Mouse (Mus musculus): ENCODE measurements around the gene Cfap36.

The Cfap36 gene

DNA sequence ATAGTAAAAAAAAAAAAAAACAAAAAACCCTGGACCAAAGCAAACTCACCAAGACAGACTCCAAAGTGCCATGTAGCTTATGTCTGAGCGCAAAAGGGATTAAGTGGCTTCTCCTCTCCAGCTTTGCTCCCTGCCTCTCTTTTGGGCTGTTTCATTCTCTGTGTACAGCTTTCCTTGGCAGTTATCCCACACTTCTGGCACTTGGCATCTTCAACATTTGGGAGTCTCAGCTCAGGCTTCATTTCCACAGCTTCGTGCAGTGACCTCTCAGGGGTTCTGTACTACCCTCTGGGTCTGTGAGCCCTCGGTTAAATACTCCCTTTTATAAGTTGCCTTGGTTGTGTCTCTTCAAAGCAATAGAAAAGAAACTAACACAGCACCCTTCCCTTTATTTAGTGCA lies 66.6 kb downstream of the Cfap36 start:
- DNase-seq (ENCODE audit: low spot score in 2 of 2), result peak in 1 of 2 experiments; percentile 13

GRCm38 (mm10) chr11:29179319-29179718 lies 67.9 kb downstream of the Cfap36 start:
- DNase-seq (ENCODE audit: low spot score in 2 of 2), result no peak

DNA sequence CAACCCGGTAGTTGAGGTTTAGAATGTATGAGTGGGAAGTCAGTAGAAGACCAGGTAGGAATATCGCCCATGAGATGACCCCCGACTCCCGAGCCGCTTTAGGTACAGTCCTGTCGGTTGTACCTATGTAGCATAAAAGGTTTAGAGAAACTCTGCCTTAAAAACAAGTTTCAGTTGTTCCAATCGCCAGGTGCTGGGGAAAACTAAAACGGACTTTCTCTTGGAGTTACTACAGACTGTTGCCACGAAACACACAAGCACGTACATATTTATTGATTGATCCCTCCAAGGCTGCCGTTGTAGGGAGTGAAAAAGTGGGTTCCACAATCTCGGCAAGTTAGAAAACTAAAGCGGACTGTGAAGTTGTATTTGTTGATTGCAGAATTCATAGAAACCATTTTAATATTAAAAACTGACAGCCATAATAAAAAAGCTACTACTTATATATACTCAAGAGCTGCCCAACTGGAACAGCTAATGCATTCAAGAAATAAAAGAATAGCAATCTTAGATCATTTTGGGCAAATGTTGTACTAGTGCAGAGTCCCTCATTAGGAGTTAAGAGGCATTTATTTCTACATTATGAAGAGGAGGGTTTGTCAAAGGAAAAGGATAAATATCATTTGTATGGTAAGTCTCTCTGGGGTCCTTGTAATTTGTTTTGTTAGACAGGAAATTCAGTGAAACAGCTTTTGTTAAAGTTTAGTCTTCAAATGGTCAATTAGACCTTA lies 73.3 kb downstream of the Cfap36 start:
- DNase-seq (ENCODE audit: low spot score in 2 of 2), result no peak

GRCm38 (mm10) chr11:29173125-29173631 lies 74.0 kb downstream of the Cfap36 start:
- peak; percentile 42 to 52 for DNase-seq (ENCODE audit: low spot score in 2 of 2)

DNA sequence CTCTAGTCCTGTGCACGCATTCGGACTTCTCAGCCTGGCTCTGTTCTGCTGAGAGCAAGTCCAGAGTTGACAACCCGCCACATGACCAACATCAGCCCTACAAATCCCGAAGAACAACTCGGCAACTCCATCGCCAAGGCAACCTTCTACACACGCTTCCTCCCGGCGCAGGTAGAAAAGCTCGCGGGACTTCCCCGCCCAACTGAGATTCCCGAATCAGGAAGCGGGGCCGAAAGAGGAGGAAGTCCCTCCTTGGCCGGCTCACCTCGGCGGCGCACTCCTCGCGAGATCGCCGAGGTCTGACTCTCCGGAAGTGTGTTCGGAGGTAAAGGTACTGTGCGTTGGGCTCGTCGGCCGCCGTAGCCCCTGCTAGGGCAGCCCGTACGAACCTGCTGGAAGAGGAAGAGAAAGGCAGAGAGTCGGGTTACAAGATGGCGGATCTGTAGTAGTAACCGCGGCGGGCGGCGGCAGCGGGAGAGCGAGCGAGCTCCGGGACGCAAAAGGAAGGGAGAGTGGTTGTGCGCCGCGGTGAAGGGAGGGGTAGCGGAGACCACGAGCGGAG lies 74.6 kb downstream of the Cfap36 start, which contains the start of gene Ppp4r3b:
Gene Ppp4r3b, plus strand, starts transcription at position 328 of the 562 bp plus-strand sequence.
- peak; percentile 97 to 98 for DNase-seq (ENCODE audit: low spot score in 2 of 2)

DNA sequence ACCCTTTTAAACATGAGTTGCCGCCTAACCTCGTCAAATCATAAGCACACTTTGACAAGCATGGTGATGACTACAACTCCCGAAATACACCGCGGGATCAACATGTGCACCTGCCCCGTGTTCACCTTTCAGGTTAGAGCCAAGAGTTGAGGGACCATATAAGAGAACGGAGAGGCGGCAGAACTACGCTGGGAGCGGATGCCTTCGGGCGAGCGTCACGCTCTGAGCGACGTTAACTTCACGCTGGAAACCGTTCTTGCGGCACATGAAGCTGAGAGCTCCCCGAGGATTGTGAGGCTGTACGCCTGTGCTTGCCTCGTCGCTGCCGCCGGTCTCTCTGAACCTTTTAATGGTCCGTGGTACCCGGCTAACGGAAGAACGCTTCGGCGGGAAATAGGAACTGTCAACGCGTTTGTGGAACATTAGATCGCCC lies 75.2 kb downstream of the Cfap36 start:
- DNase-seq (ENCODE audit: low spot score in 2 of 2), result peak; percentile 48 to 51
